Mouse (Mus musculus) kidney, postnatal 0 days (tissue): ENCODE measurements around the gene Prickle4. TPM values are rescaled to one million over a fixed set of nuclear protein-coding genes. Genes with fewer than 3 reads are reported as not detected.

Experiments used
- ATAC-seq: fragments of 200-750 bp; cut with Nextera tagmentation; replicated peaks from 2 replicates; pipeline ENCODE4 v1.8.0; 2017; ENCODE audit warnings: low read depth, moderate number of reproducible peaks, moderate TSS enrichment, moderate library complexity; ENCODE audit not compliant: low FRiP score
- DNase-seq: peaks from one replicate; pipeline ENCODE4 v3.0.0-alpha.2; 2016; ENCODE audit warnings: low spot score
- H3K27ac ChIP-seq: fragments of 300-500 bp; sonication (generic); 2 replicates; pipeline ENCODE4 v1.5.1; 2014; ENCODE audit warnings: mild to moderate bottlenecking
- H3K27me3 ChIP-seq: fragments of 300-500 bp; sonication (generic); 2 replicates; pipeline ENCODE4 v1.6.1; 2014; ENCODE audit warnings: low read length, mixed read lengths; ENCODE audit not compliant: insufficient read depth
- H3K36me3 ChIP-seq: fragments of 300-500 bp; sonication (generic); 2 replicates; pipeline ENCODE4 v1.6.1; 2014; ENCODE audit warnings: low read length, mixed read lengths; ENCODE audit not compliant: insufficient read depth
- H3K4me1 ChIP-seq: fragments of 300-500 bp; sonication (generic); replicated peaks from 2 replicates; pipeline ENCODE4 v1.6.1; 2014; ENCODE audit warnings: antibody characterized with exemption, low read length, mixed read lengths; ENCODE audit not compliant: insufficient read depth
- H3K4me2 ChIP-seq: fragments of 300-500 bp; sonication (generic); 2 replicates; pipeline ENCODE4 v1.6.1; 2014; ENCODE audit warnings: mild to moderate bottlenecking, low read length, moderate library complexity, mixed read lengths
- H3K4me3 ChIP-seq: fragments of 300-500 bp; sonication (generic); replicated peaks from 2 replicates; pipeline ENCODE4 v1.5.1; 2014; ENCODE audit warnings: low read depth, low read length
- H3K9ac ChIP-seq: fragments of 300-500 bp; sonication (generic); 2 replicates; pipeline ENCODE4 v1.6.1; 2014; ENCODE audit warnings: low read depth, low read length
- H3K9me3 ChIP-seq: fragments of 300-500 bp; sonication (generic); replicated peaks from 2 replicates; pipeline ENCODE4 v1.6.1; 2016; ENCODE audit warnings: low read length, inconsistent platforms, mixed read lengths
- CTCF ChIP-seq: IDR thresholded peaks from 2 replicates; pipeline ENCODE4 v1.5.1; 2016; ENCODE audit warnings: antibody characterized with exemption, low read depth, mild to moderate bottlenecking, moderate library complexity
- WGBS: fragments of 180-500 bp; shearing (Covaris S2); extraction: QIAGEN DNeasy Blood & Tissue Kit; methylation state at CpG from one replicate; pipeline ENCODE4 v1.1.7; 2014; 5-methylcytosine and 5-hydroxymethylcytosine counted together
- polyA plus RNA-seq: library from polyadenylated mRNA; unstranded; fragments of >200 nt; fragmentation: Nextera tagmentation; extraction: Ambion mirVana; gene quantifications from 2 replicates; pipeline ENCODE4 v1.2.1, GENCODE M21; 2015

The Prickle4 gene
- polyA plus RNA-seq, 1 experiment from 2014 or later: 1.1 TPM

GRCm38 (mm10) chr17:47726566-47726965 is 32.0 kb upstream of the Prickle4 start, which contains the start of gene Pgc:
Gene Pgc, plus strand, starts transcription at chr17:47726842.
- Histone ChIP-seq H3K27me3 (no peaks in the 10 kb centered on the region), H3K9ac (no peak within 1 kb of the TSS), H3K36me3 (no peaks in the 10 kb centered on the region), H3K4me3 (no peak within 1 kb of the TSS), H3K4me1 (no peaks in the 10 kb centered on the region), H3K27ac (no peak within 1 kb of the TSS), H3K4me2 (no peak within 1 kb of the TSS), H3K9me3 (no peaks in the 10 kb centered on the region)
- WGBS: 62% methylated on average over 11 of the region's 11 CpGs
- ATAC-seq (no peak), DNase-seq (no peak)
- no peak for TF ChIP-seq CTCF

- no peak for TF ChIP-seq CTCF
- DNase-seq (no peak), ATAC-seq (no peak)
Observed at GRCm38 (mm10) chr17:47721183-47721582, 26.6 kb upstream of the Prickle4 start.

GRCm38 (mm10) chr17:47715037-47715436 is 20.5 kb upstream of the Prickle4 start:
- TF ChIP-seq CTCF: no peak
- no peak for ATAC-seq
- 67% methylated on average over 3 of the region's 3 CpGs for WGBS

More at GRCm38 (mm10) chr17:47721183-47721582, 26.6 kb upstream of the Prickle4 start:
- Histone ChIP-seq H3K4me2 (no peak overlapping the region), H3K4me3 (no peak overlapping the region), H3K27ac (no peak overlapping the region), H3K27me3 (no peaks in the 10 kb centered on the region), H3K9ac (no peak overlapping the region), H3K36me3 (no peaks in the 10 kb centered on the region), H3K9me3 (no peaks in the 10 kb centered on the region), H3K4me1 (no peaks in the 10 kb centered on the region)
- 81% methylated on average over 4 of the region's 4 CpGs for WGBS

GRCm38 (mm10) chr17:47712889-47713571 is 18.5 kb upstream of the Prickle4 start:
- WGBS: 55% methylated on average over 22 of the region's 22 CpGs
- Histone ChIP-seq H3K27ac (no peak overlapping the region), H3K9ac (no peak overlapping the region), H3K36me3 (no peaks in the 10 kb centered on the region), H3K4me1 (no peaks in the 10 kb centered on the region), H3K4me2 (no peak overlapping the region), H3K27me3 (no peaks in the 10 kb centered on the region), H3K4me3 (no peak overlapping the region), H3K9me3 (no peaks in the 10 kb centered on the region)
- DNase-seq (no peak), ATAC-seq (no peak)
- no peak for TF ChIP-seq CTCF

More at GRCm38 (mm10) chr17:47715037-47715436, 20.5 kb upstream of the Prickle4 start:
- H3K4me2 ChIP-seq: no peak overlapping the region
- H3K9ac ChIP-seq: no peak overlapping the region
- no peaks in the 10 kb centered on the region for H3K9me3 ChIP-seq
- H3K27ac ChIP-seq: no peak overlapping the region
- H3K4me1 ChIP-seq: no peaks in the 10 kb centered on the region
- H3K4me3 ChIP-seq: no peak overlapping the region
- DNase-seq: no peak
- H3K27me3 ChIP-seq: no peaks in the 10 kb centered on the region
- no peaks in the 10 kb centered on the region for H3K36me3 ChIP-seq

- no peaks in the 10 kb centered on the region for H3K36me3 ChIP-seq
- TF ChIP-seq CTCF: no peak
- H3K9me3 ChIP-seq: no peaks in the 10 kb centered on the region
- 69% methylated on average over 6 of the region's 6 CpGs for WGBS
- no peak overlapping the region for H3K4me2 ChIP-seq
- no peak overlapping the region for H3K4me3 ChIP-seq
- ATAC-seq (no peak), DNase-seq (no peak)
- H3K4me1 ChIP-seq: no peaks in the 10 kb centered on the region
- H3K27me3 ChIP-seq: no peaks in the 10 kb centered on the region
- no peak overlapping the region for H3K9ac ChIP-seq
- no peak overlapping the region for H3K27ac ChIP-seq
Observed at GRCm38 (mm10) chr17:47711883-47712282, 17.3 kb upstream of the Prickle4 start.

- Histone ChIP-seq H3K27ac (no peak overlapping the region), H3K4me3 (no peak overlapping the region), H3K36me3 (no peaks in the 10 kb centered on the region), H3K9ac (no peak overlapping the region), H3K4me1 (no peaks in the 10 kb centered on the region), H3K9me3 (no peaks in the 10 kb centered on the region), H3K27me3 (no peaks in the 10 kb centered on the region), H3K4me2 (no peak overlapping the region)
- WGBS: 80% methylated on average over 3 of the region's 3 CpGs
- TF ChIP-seq CTCF: no peak
- DNase-seq: no peak
- no peak for ATAC-seq
Observed at GRCm38 (mm10) chr17:47710036-47710435, 15.5 kb upstream of the Prickle4 start.
